ENCODE assay signal across 26 mouse cellular contexts in genomic region chr1:156994005-156994643, GRCm38 (mm10). TPM values are rescaled to one million over a fixed set of nuclear protein-coding genes. Genes with fewer than 3 reads are reported as not detected.
DNase-seq lines count a peak whose midpoint lies in the region; ATAC-seq and TF ChIP-seq lines count a peak whose summit lies in the region.
"Had no signal": no experiment of that assay in that cellular context is flagged by ENCODE, and none has a peak within 500 bp of the region (broad histone marks: within the 10 kb centered on the region; RNA-seq: fewer than 3 reads in every experiment).

No protein-coding gene starts in this region.

- H3K9me3 ChIP-seq in hindbrain, embryonic 10.5 days, result no peaks in the 10 kb centered on the region
- no peaks in the 10 kb centered on the region for H3K9me3 ChIP-seq in hindbrain, embryonic 11.5 days (ENCODE audit: control insufficient read depth, low read length)
- H3K9me3 ChIP-seq in E14TG2a.4 (ENCODE audit: low read length), result no peaks in the 10 kb centered on the region
- no peaks in the 10 kb centered on the region for H3K9me3 ChIP-seq in stomach, embryonic 14.5 days (ENCODE audit: control insufficient read depth, low read depth, low read length)
- H3K9me3 ChIP-seq: embryonic facial prominence, embryonic 12.5 days; G1E; hindbrain, embryonic 15.5 days; intestine, embryonic 15.5 days; kidney, embryonic 15.5 days; limb, embryonic 12.5 days had no signal

- no peaks in the 10 kb centered on the region for H3K27me3 ChIP-seq in hindbrain, embryonic 10.5 days (ENCODE audit: insufficient read depth, poor library complexity, severe bottlenecking)
- H3K27me3 ChIP-seq in hindbrain, embryonic 11.5 days (ENCODE audit: control insufficient read depth, insufficient read depth, low read length), result no peaks in the 10 kb centered on the region
- H3K27me3 ChIP-seq in E14TG2a.4 (ENCODE audit: insufficient read depth, low read length), result no peaks in the 10 kb centered on the region
- H3K27me3 ChIP-seq in stomach, embryonic 14.5 days (ENCODE audit: control insufficient read depth, insufficient read depth, low read length), result no peaks in the 10 kb centered on the region
- H3K27me3 ChIP-seq: embryonic facial prominence, embryonic 12.5 days; hindbrain, embryonic 15.5 days; intestine, embryonic 15.5 days; kidney, embryonic 15.5 days; limb, embryonic 12.5 days had no signal

- H3K4me3 ChIP-seq in hindbrain, embryonic 10.5 days, result no peak overlapping the region
- H3K4me3 ChIP-seq in hindbrain, embryonic 11.5 days (ENCODE audit: low read depth, low read length), result no peak overlapping the region
- 0 out of 2 replicates have a peak overlapping the region, but pooled peaks have one; percentile 37 for H3K4me3 ChIP-seq in E14TG2a.4 (replicated peaks; ENCODE audit: low read length)
- no peak overlapping the region for H3K4me3 ChIP-seq in bone marrow, adult 2 months (replicated peaks; ENCODE audit: control insufficient read depth, low read depth, low read length)
- H3K4me3 ChIP-seq in stomach, embryonic 14.5 days (ENCODE audit: low read depth, low read length), result no peak overlapping the region
- H3K4me3 ChIP-seq: embryonic facial prominence, embryonic 12.5 days; erythroblast, embryonic 14.5 days; hindbrain, embryonic 15.5 days; intestine, embryonic 15.5 days; kidney, embryonic 15.5 days; limb, embryonic 12.5 days had no signal

- no peaks in the 10 kb centered on the region for H3K36me3 ChIP-seq in hindbrain, embryonic 10.5 days
- H3K36me3 ChIP-seq in hindbrain, embryonic 11.5 days (ENCODE audit: control insufficient read depth, insufficient read depth, low read length), result no peaks in the 10 kb centered on the region
- no peaks in the 10 kb centered on the region for H3K36me3 ChIP-seq in E14TG2a.4 (ENCODE audit: insufficient read depth, low read length)
- H3K36me3 ChIP-seq in stomach, embryonic 14.5 days (ENCODE audit: control insufficient read depth, insufficient read depth, low read length), result no peaks in the 10 kb centered on the region
- H3K36me3 ChIP-seq: embryonic facial prominence, embryonic 12.5 days; G1E; hindbrain, embryonic 15.5 days; intestine, embryonic 15.5 days; kidney, embryonic 15.5 days; limb, embryonic 12.5 days had no signal

- H3K4me1 ChIP-seq in hindbrain, embryonic 10.5 days (replicated peaks), result peaks cover 76% of the 10 kb centered on the region
- 0 out of 2 replicates have a peak, but pooled peaks cover 2% of the 10 kb centered on the region for H3K4me1 ChIP-seq in hindbrain, embryonic 11.5 days (replicated peaks; ENCODE audit: control insufficient read depth, insufficient read depth, low read length)
- H3K4me1 ChIP-seq in E14TG2a.4 (replicated peaks; ENCODE audit: low read depth, low read length), result peaks cover 84% of the 10 kb centered on the region
- H3K4me1 ChIP-seq in bone marrow, adult 2 months (ENCODE audit: control insufficient read depth, insufficient read depth, low read length), result peaks cover 8% of the 10 kb centered on the region
- peaks cover 13% of the 10 kb centered on the region; the same call in 1 of the 2 replicates for H3K4me1 ChIP-seq in stomach, embryonic 14.5 days (ENCODE audit: control insufficient read depth, insufficient read depth, low read length)

- no peak for TF ChIP-seq POLR2A in bone marrow, adult 2 months (IDR thresholded peaks at IDR 0.05; ENCODE audit: borderline replicate concordance, control insufficient read depth, low read depth, low read length)

- no peak for DNase-seq in hindbrain, embryonic 10.5 days (ENCODE audit: low spot score)
- no peak for DNase-seq in hindbrain, embryonic 11.5 days (ENCODE audit: low spot score)
- DNase-seq in gastrocnemius, adult 8-10 months (ENCODE audit: low spot score in 2 of 2), result no peak
- DNase-seq in gastrocnemius, adult 18-20 months (ENCODE audit: low spot score), result no peak
- DNase-seq: adrenal gland, postnatal 14 days; cerebellum, adult 11 months; cerebellum, postnatal 10 days; gastrocnemius, postnatal 14 days; kidney, postnatal 4 days; layer of hippocampus, adult 9-11 months; lung, adult 18-20 months; lung, postnatal 36 days; retina, postnatal 1 day; right cerebral cortex, postnatal 4 days; thymus, postnatal 14 days had no signal

- WGBS in hindbrain, embryonic 10.5 days, result 58% methylated on average over 15 of the region's 15 CpGs
- WGBS in hindbrain, embryonic 11.5 days, result 69% methylated on average over 15 of the region's 15 CpGs
- WGBS in bone marrow, adult 2 months, result 70% methylated on average over 15 of the region's 15 CpGs
- WGBS in stomach, embryonic 14.5 days, result 58% methylated on average over 15 of the region's 15 CpGs

- no peak for TF ChIP-seq CTCF in E14TG2a.4 (conservative IDR thresholded peaks at IDR 0.05; ENCODE audit: low read length)
- TF ChIP-seq CTCF in bone marrow, adult 2 months (IDR thresholded peaks at IDR 0.05; ENCODE audit: control insufficient read depth, insufficient read depth, low read length), result no peak

- H3K4me2 ChIP-seq in hindbrain, embryonic 11.5 days (replicated peaks; ENCODE audit: low read depth, low read length), result no peak overlapping the region
- H3K4me2 ChIP-seq in stomach, embryonic 14.5 days (replicated peaks; ENCODE audit: low read depth, low read length), result no peak overlapping the region
- H3K4me2 ChIP-seq: embryonic facial prominence, embryonic 12.5 days; hindbrain, embryonic 15.5 days; intestine, embryonic 15.5 days; kidney, embryonic 15.5 days; limb, embryonic 12.5 days had no signal

- no peak for ATAC-seq in hindbrain, embryonic 11.5 days (ENCODE audit: low FRiP score)
- ATAC-seq in stomach, embryonic 14.5 days (ENCODE audit: insufficient number of reproducible peaks, insufficient read depth, low FRiP score, low read depth), result peak; percentile 56; the same call in 1 of the 2 replicates
- ATAC-seq: activated CD4-positive, CD25-positive, alpha-beta regulatory T cell, adult 4 months; intestine, embryonic 15.5 days had no signal

- H3K9ac ChIP-seq in hindbrain, embryonic 11.5 days (ENCODE audit: low read depth, low read length), result no peak overlapping the region
- H3K9ac ChIP-seq in stomach, embryonic 14.5 days (replicated peaks; ENCODE audit: low read depth, low read length), result no peak overlapping the region
- H3K9ac ChIP-seq: embryonic facial prominence, embryonic 12.5 days; hindbrain, embryonic 15.5 days; intestine, embryonic 15.5 days; kidney, embryonic 15.5 days; limb, embryonic 12.5 days had no signal

- H3K27ac ChIP-seq in hindbrain, embryonic 10.5 days, result peak overlapping the region; percentile 69
- H3K27ac ChIP-seq in hindbrain, embryonic 11.5 days (ENCODE audit: low read depth, low read length), result no peak overlapping the region
- 0 out of 2 replicates have a peak overlapping the region, but pooled peaks have one; percentile 8 for H3K27ac ChIP-seq in bone marrow, adult 2 months (ENCODE audit: control insufficient read depth, insufficient read depth, low read depth, low read length, poor library complexity)
- H3K27ac ChIP-seq in stomach, embryonic 14.5 days (ENCODE audit: low read length), result no peak overlapping the region
- H3K27ac ChIP-seq: embryonic facial prominence, embryonic 12.5 days; hindbrain, embryonic 15.5 days; kidney, embryonic 15.5 days; limb, embryonic 12.5 days had no signal

RNA-seq across cellular contexts. Expression of gene Ralgps2, which starts 54.7 kb away (rescaled TPM):
- polyA plus RNA-seq in hindbrain, embryonic 10.5 days (2016; fragmentation: Nextera tagmentation; extraction: Ambion mirVana), result 80.4 and 85.0 TPM in 2 replicates
- polyA plus RNA-seq in hindbrain, embryonic 11.5 days (2014; fragmentation: Nextera tagmentation; extraction: Ambion mirVana), result 85.5 and 103 TPM in 2 replicates
- 9.7 and 17.5 TPM in 2 replicates for polyA plus RNA-seq in bone marrow, adult 2 months (2011; ENCODE audit: insufficient read depth, insufficient read length, low replicate concordance, missing spikeins)
- polyA plus RNA-seq in stomach, embryonic 14.5 days (2014; fragmentation: Nextera tagmentation; extraction: Ambion mirVana), result 55.1 and 61.0 TPM in 2 replicates
- under 1 TPM; 0.44 to 0.94 (median 0.76) TPM for total RNA-seq in gastrocnemius, adult 8-10 months (2022)
- 1 to 10 TPM in 1 of 2 experiments, under 1 TPM in 1; 0.57 to 2.0 TPM for total RNA-seq in gastrocnemius, adult 18-20 months (2021)

Comparison
In these comparisons a context has a peak if more than half of its experiments do, and no peak if none do; other contexts are left out.
1. H3K27ac ChIP-seq: peak in hindbrain, embryonic 10.5 days (single experiment) and bone marrow, adult 2 months (single experiment); none in hindbrain, embryonic 11.5 days (single experiment) and stomach, embryonic 14.5 days (single experiment).